Mouse (Mus musculus) hindbrain, embryonic 16.5 days (tissue): ENCODE results near the gene Parn. TPM values are rescaled to one million over a fixed set of nuclear protein-coding genes. Genes with fewer than 3 reads are reported as not detected.

Experiments
- ATAC-seq: fragments of 200-750 bp; cut with Nextera tagmentation; 2 replicates; pipeline ENCODE4 v1.8.0; 2017; ENCODE audit warnings: moderate TSS enrichment, moderate library complexity
- H3K27ac ChIP-seq: fragments of 300-500 bp; sonication (generic); 2 replicates; pipeline ENCODE4 v1.5.1; 2014; ENCODE audit warnings: low read depth, mild to moderate bottlenecking, control low read depth, low read length, moderate library complexity
- H3K27me3 ChIP-seq: fragments of 300-500 bp; sonication (generic); replicated peaks from 2 replicates; pipeline ENCODE4 v1.6.1; 2014; ENCODE audit warnings: low read length; ENCODE audit not compliant: control insufficient read depth, insufficient read depth
- H3K36me3 ChIP-seq: fragments of 300-500 bp; sonication (generic); 2 replicates; pipeline ENCODE4 v1.6.1; 2014; ENCODE audit warnings: mild to moderate bottlenecking, low read length, moderate library complexity, mixed read lengths; ENCODE audit not compliant: control insufficient read depth, insufficient read depth
- H3K4me1 ChIP-seq: fragments of 300-500 bp; sonication (generic); 2 replicates; pipeline ENCODE4 v1.6.1; 2014; ENCODE audit warnings: low read depth, low read length; ENCODE audit not compliant: control insufficient read depth, insufficient read depth
- H3K4me2 ChIP-seq: fragments of 300-500 bp; sonication (generic); 2 replicates; pipeline ENCODE4 v1.6.1; 2014; ENCODE audit warnings: mild to moderate bottlenecking, low read length, control low read depth, moderate library complexity
- H3K4me3 ChIP-seq: fragments of 300-500 bp; sonication (generic); 2 replicates; pipeline ENCODE4 v1.5.1; 2014; ENCODE audit warnings: mild to moderate bottlenecking, low read length, control low read depth, moderate library complexity
- H3K9ac ChIP-seq: fragments of 300-500 bp; sonication (generic); 2 replicates; pipeline ENCODE4 v1.6.1; 2014; ENCODE audit warnings: low read depth, mild to moderate bottlenecking, control low read depth, low read length, moderate library complexity
- H3K9me3 ChIP-seq: fragments of 300-500 bp; sonication (generic); 2 replicates; pipeline ENCODE4 v1.6.1; 2014; ENCODE audit warnings: mild to moderate bottlenecking, low read length, moderate library complexity; ENCODE audit not compliant: control insufficient read depth
- WGBS: fragments of 180-500 bp; shearing (Covaris S2); extraction: QIAGEN DNeasy Blood & Tissue Kit; methylation state at CpG from one replicate; pipeline ENCODE4 v1.1.7; 2014; 5-methylcytosine and 5-hydroxymethylcytosine counted together
- polyA plus RNA-seq: library from polyadenylated mRNA; unstranded; fragments of >200 nt; fragmentation: Nextera tagmentation; extraction: Ambion mirVana; gene quantifications from 2 replicates; pipeline ENCODE4 v1.2.1, GENCODE M21; 2015

Gene Parn
- polyA plus RNA-seq, 1 experiment from 2014 or later, result 31.7 TPM

GRCm38 (mm10) chr16:13549976-13550375 is 118.0 kb downstream of the Parn start:
- no peaks in the 10 kb centered on the region for H3K4me1 ChIP-seq
- peaks cover 9% of the 10 kb centered on the region for H3K36me3 ChIP-seq
- WGBS, result 95% methylated on average over 2 of the region's 2 CpGs
- no peak overlapping the region for H3K4me3 ChIP-seq
- no peak overlapping the region for H3K4me2 ChIP-seq
- H3K27me3 ChIP-seq, result no peaks in the 10 kb centered on the region
- no peak for ATAC-seq
- H3K27ac ChIP-seq, result no peak overlapping the region
- peaks cover 9% of the 10 kb centered on the region for H3K9me3 ChIP-seq
- no peak overlapping the region for H3K9ac ChIP-seq

- Histone ChIP-seq H3K27ac (no peak overlapping the region), H3K9me3 (peaks cover 9% of the 10 kb centered on the region), H3K27me3 (no peaks in the 10 kb centered on the region), H3K4me3 (no peak overlapping the region), H3K36me3 (peaks cover 6% of the 10 kb centered on the region; the same call in 1 of the 2 replicates), H3K4me2 (no peak overlapping the region), H3K9ac (no peak overlapping the region), H3K4me1 (peaks cover 3% of the 10 kb centered on the region; the same call in 1 of the 2 replicates)
- WGBS, result 75% methylated on average over 4 of the region's 4 CpGs
- ATAC-seq, result no peak; the same call in 1 of the 2 replicates
These were observed 126.2 kb downstream of the Parn start for GRCm38 (mm10) chr16:13541816-13542215.

- Histone ChIP-seq H3K4me2 (no peak overlapping the region), H3K27me3 (no peaks in the 10 kb centered on the region), H3K4me1 (peaks cover 3% of the 10 kb centered on the region; the same call in 1 of the 2 replicates), H3K9me3 (peaks cover 6% of the 10 kb centered on the region), H3K36me3 (peaks cover 2% of the 10 kb centered on the region; the same call in 1 of the 2 replicates), H3K4me3 (no peak overlapping the region), H3K27ac (no peak overlapping the region), H3K9ac (no peak overlapping the region)
- no peak for ATAC-seq
- WGBS, result 79% methylated on average over 15 of the region's 15 CpGs
These were observed 126.7 kb downstream of the Parn start for GRCm38 (mm10) chr16:13541121-13541747.

GRCm38 (mm10) chr16:13538933-13539648 is 128.9 kb downstream of the Parn start:
- no peaks in the 10 kb centered on the region for H3K36me3 ChIP-seq
- H3K4me1 ChIP-seq, result peaks cover 3% of the 10 kb centered on the region; the same call in 1 of the 2 replicates
- H3K9ac ChIP-seq, result no peak overlapping the region
- WGBS, result 43% methylated on average over 9 of the region's 9 CpGs
- no peak overlapping the region for H3K27ac ChIP-seq
- no peak overlapping the region for H3K4me3 ChIP-seq
- no peak overlapping the region for H3K4me2 ChIP-seq
- no peaks in the 10 kb centered on the region for H3K9me3 ChIP-seq
- no peaks in the 10 kb centered on the region for H3K27me3 ChIP-seq
- ATAC-seq, result peak; percentile 42; the same call in 1 of the 2 replicates

GRCm38 (mm10) chr16:13538213-13538932 is 129.6 kb downstream of the Parn start:
- ATAC-seq, result no peak
- Histone ChIP-seq H3K4me3 (no peak overlapping the region), H3K9me3 (no peaks in the 10 kb centered on the region), H3K9ac (no peak overlapping the region), H3K4me1 (peaks cover 3% of the 10 kb centered on the region; the same call in 1 of the 2 replicates), H3K4me2 (no peak overlapping the region), H3K36me3 (no peaks in the 10 kb centered on the region), H3K27me3 (no peaks in the 10 kb centered on the region), H3K27ac (no peak overlapping the region)
- 60% methylated on average over 13 of the region's 13 CpGs for WGBS

- ATAC-seq, result no peak
- H3K27me3 ChIP-seq, result no peaks in the 10 kb centered on the region
- no peaks in the 10 kb centered on the region for H3K4me1 ChIP-seq
- H3K9me3 ChIP-seq, result no peaks in the 10 kb centered on the region
- no peak overlapping the region for H3K27ac ChIP-seq
- no peak overlapping the region for H3K9ac ChIP-seq
- 91% methylated on average over 7 of the region's 7 CpGs for WGBS
- H3K4me2 ChIP-seq, result no peak overlapping the region
- no peaks in the 10 kb centered on the region for H3K36me3 ChIP-seq
- H3K4me3 ChIP-seq, result no peak overlapping the region
These were observed 131.6 kb downstream of the Parn start for GRCm38 (mm10) chr16:13536404-13536803.

- no peaks in the 10 kb centered on the region for H3K36me3 ChIP-seq
- no peaks in the 10 kb centered on the region for H3K27me3 ChIP-seq
- H3K4me2 ChIP-seq, result no peak overlapping the region
- no peak overlapping the region for H3K4me3 ChIP-seq
- H3K9me3 ChIP-seq, result no peaks in the 10 kb centered on the region
- H3K9ac ChIP-seq, result no peak overlapping the region
- no peak overlapping the region for H3K27ac ChIP-seq
- WGBS, result 85% methylated on average over 12 of the region's 12 CpGs
- no peak for ATAC-seq
- H3K4me1 ChIP-seq, result no peaks in the 10 kb centered on the region
These were observed 132.1 kb downstream of the Parn start for GRCm38 (mm10) chr16:13535856-13536255.

GRCm38 (mm10) chr16:13532840-13533239 is 135.1 kb downstream of the Parn start:
- no peak overlapping the region for H3K9ac ChIP-seq
- H3K27me3 ChIP-seq, result no peaks in the 10 kb centered on the region
- no peak for ATAC-seq
- H3K4me1 ChIP-seq, result no peaks in the 10 kb centered on the region
- H3K36me3 ChIP-seq, result no peaks in the 10 kb centered on the region
- H3K9me3 ChIP-seq, result no peaks in the 10 kb centered on the region
- no peak overlapping the region for H3K27ac ChIP-seq
- no peak overlapping the region for H3K4me3 ChIP-seq
- H3K4me2 ChIP-seq, result no peak overlapping the region

- no peak overlapping the region for H3K4me2 ChIP-seq
- H3K4me1 ChIP-seq, result no peaks in the 10 kb centered on the region
- H3K9ac ChIP-seq, result no peak overlapping the region
- no peak for ATAC-seq
- no peaks in the 10 kb centered on the region for H3K36me3 ChIP-seq
- H3K4me3 ChIP-seq, result no peak overlapping the region
- no peaks in the 10 kb centered on the region for H3K27me3 ChIP-seq
- H3K27ac ChIP-seq, result no peak overlapping the region
- 89% methylated on average over 5 of the region's 5 CpGs for WGBS
- H3K9me3 ChIP-seq, result no peaks in the 10 kb centered on the region
These were observed 136.7 kb downstream of the Parn start for GRCm38 (mm10) chr16:13531279-13531678.
